Mouse (Mus musculus) erythroblast, embryonic 14.5 days (primary cell): Measurements from ENCODE around the gene Spon1.

Experiments
- GATA1 ChIP-seq: IDR thresholded peaks from 2 replicates; pipeline ENCODE4 v1.6.1; 2012; ENCODE audit warnings: low read length, inconsistent platforms, mixed read lengths
- TAL1 ChIP-seq: IDR thresholded peaks from 3 replicates; pipeline ENCODE4 v1.6.1; 2012; ENCODE audit warnings: low read length, inconsistent platforms, mixed read lengths

GRCm38 (mm10) chr7:113962078-113962477, 196.3 kb downstream of the Spon1 start:
- TF ChIP-seq GATA1 = no peak
- no peak for TF ChIP-seq TAL1
